Mouse (Mus musculus): ENCODE results near the gene Sppl2a. TPM values are rescaled to one million over a fixed set of nuclear protein-coding genes. Genes with fewer than 3 reads are reported as not detected.

The Sppl2a gene
- polyA plus RNA-seq, 2 experiments = 10.9 to 25.5 TPM

DNA sequence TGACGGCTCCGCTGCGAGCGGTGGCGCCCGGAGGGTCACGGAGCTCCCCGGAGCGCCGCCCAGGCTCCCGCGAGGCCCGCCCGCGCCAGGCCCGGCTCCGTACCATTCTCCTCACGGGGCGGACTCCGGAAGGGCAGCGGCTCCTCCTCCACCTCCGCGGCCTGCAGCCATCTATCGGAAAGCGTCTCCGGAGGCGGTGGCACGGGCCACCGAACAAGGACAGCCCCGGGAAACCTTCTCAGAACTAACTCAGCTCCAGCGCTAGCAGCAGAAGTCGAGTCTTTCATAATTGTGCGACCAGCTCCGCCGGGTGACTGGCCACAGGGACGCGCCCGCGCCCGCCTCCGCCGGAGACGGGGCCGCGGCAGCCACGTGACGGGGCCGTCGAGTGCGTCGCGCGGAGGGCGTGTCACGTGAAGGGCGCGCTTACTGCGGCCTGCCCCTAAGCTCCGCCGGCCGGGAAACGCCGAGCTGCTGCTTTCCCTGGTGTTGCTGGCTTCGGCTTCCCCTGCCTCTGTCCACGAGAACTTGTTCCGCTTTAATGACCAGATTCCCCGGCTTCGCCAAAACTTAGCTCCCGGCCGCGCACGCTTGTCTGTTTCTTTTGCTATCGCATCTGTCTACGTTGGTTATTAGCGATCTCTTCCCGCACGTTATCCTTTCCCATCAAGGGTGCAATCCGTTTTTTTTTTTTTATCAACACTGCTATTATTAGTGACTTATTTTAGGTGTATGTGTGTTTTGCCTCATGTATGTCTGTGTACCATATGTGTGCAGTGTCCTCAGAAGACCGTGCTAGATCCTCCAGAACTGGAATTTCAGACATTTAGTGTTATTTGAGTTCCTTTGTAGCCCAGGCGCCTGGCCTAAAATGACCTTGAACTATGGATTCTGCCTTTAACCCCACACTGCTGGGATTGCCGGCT lies 56.9 kb downstream of the Sppl2a start, which contains the start of gene Trpm7:
TSS of gene Trpm7 (minus strand) at position 360 of the 926 bp plus-strand sequence.
- Histone ChIP-seq H3K9me3 (ENCODE audit: control insufficient read depth, low read length) (no peaks in the 10 kb centered on the region), H3K27ac (peak within 1 kb of the TSS; percentile 94), H3K4me2 (ENCODE audit: low read depth) (peak within 1 kb of the TSS; percentile 79), H3K9ac (replicated peaks) (peak within 1 kb of the TSS; percentile 71), H3K27me3 (ENCODE audit: control insufficient read depth, insufficient read depth, low read length) (no peaks in the 10 kb centered on the region), H3K4me3 (ENCODE audit: insufficient read depth in 1 of 2, low read depth in 2 of 2, low read length in 2 of 2) (peak within 1 kb of the TSS; percentile 81 to 95), H3K36me3 (replicated peaks; ENCODE audit: control insufficient read depth, insufficient read depth, low read depth) (no peaks in the 10 kb centered on the region), H3K4me1 (replicated peaks; ENCODE audit: control insufficient read depth in 2 of 2, insufficient read depth in 2 of 2, low read length in 1 of 2) (peaks cover 3 to 9% of the 10 kb centered on the region in 2 experiments)
- TF ChIP-seq CTCF (IDR thresholded peaks at IDR 0.05; ENCODE audit: low read depth) (no peak), EP300 (IDR thresholded peaks at IDR 0.05; ENCODE audit: low read depth) (no peak)
- peak; percentile 83 to 86 (median 86) for DNase-seq (ENCODE audit: low read depth in 3 of 3, low spot score in 3 of 3)
- WGBS (ENCODE audit: insufficient replicate concordance) = 1% methylated on average over 81 of the region's 81 CpGs
- peak; percentile 97 for ATAC-seq (ENCODE audit: insufficient read depth)

DNA sequence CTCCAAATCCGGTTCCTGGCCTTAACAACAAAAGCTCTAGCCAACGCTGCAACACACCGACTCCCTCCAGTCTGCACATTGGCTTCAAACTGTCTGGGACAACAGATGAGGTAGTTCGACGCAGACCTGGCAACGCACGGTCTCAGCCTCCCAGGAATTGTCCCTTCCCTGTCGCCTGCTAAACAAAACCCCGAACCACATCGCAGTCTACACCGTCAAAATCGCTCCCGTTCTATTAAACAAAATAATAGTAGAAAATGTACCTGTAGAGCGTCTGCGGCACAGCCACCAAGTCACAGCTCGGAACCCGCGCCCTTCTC lies 57.6 kb downstream of the Sppl2a start:
- peak overlapping the region; percentile 71 for H3K9ac ChIP-seq (replicated peaks)
- H3K4me3 ChIP-seq (ENCODE audit: insufficient read depth in 1 of 2, low read depth in 2 of 2, low read length in 2 of 2) = peak overlapping the region; percentile 81 to 95
- H3K4me2 ChIP-seq (ENCODE audit: low read depth) = peak overlapping the region; percentile 79
- TF ChIP-seq EP300 (IDR thresholded peaks at IDR 0.05; ENCODE audit: low read depth) (no peak), CTCF (IDR thresholded peaks at IDR 0.05; ENCODE audit: low read depth) (no peak)
- peaks cover 3 to 9% of the 10 kb centered on the region in 2 experiments for H3K4me1 ChIP-seq (replicated peaks; ENCODE audit: control insufficient read depth in 2 of 2, insufficient read depth in 2 of 2, low read length in 1 of 2)
- ATAC-seq (ENCODE audit: insufficient read depth) (peak; percentile 43), DNase-seq (ENCODE audit: low read depth in 3 of 3, low spot score in 3 of 3) (peak in 1 of 3 experiments; percentile 26)
- H3K27ac ChIP-seq = peak overlapping the region; percentile 94
- H3K9me3 ChIP-seq (ENCODE audit: control insufficient read depth, low read length) = no peaks in the 10 kb centered on the region
- no peaks in the 10 kb centered on the region for H3K27me3 ChIP-seq (ENCODE audit: control insufficient read depth, insufficient read depth, low read length)
- no peaks in the 10 kb centered on the region for H3K36me3 ChIP-seq (replicated peaks; ENCODE audit: control insufficient read depth, insufficient read depth, low read depth)
- WGBS (ENCODE audit: insufficient replicate concordance) = under 1% methylated on average over 18 of the region's 18 CpGs

GRCm38 (mm10) chr2:126874809-126875515 lies 58.1 kb downstream of the Sppl2a start:
- TF ChIP-seq EP300 (IDR thresholded peaks at IDR 0.05; ENCODE audit: low read depth) (no peak), CTCF (IDR thresholded peaks at IDR 0.05; ENCODE audit: low read depth) (peak; percentile 25; the same call in 1 of the 2 replicates)
- peak in 1 of 3 experiments; percentile 30 for DNase-seq (ENCODE audit: low read depth in 3 of 3, low spot score in 3 of 3)
- H3K27ac ChIP-seq = peak overlapping the region; percentile 94
- H3K27me3 ChIP-seq (ENCODE audit: control insufficient read depth, insufficient read depth, low read length) = no peaks in the 10 kb centered on the region
- peak overlapping the region; percentile 81 to 95 for H3K4me3 ChIP-seq (ENCODE audit: insufficient read depth in 1 of 2, low read depth in 2 of 2, low read length in 2 of 2)
- H3K4me2 ChIP-seq (ENCODE audit: low read depth) = peak overlapping the region; percentile 79
- whole genome bisulfite sequencing (ENCODE audit: insufficient replicate concordance) = 20% methylated on average over 13 of the region's 13 CpGs
- H3K4me1 ChIP-seq (replicated peaks; ENCODE audit: control insufficient read depth in 2 of 2, insufficient read depth in 2 of 2, low read length in 1 of 2) = peaks cover 3 to 9% of the 10 kb centered on the region in 2 experiments
- ATAC-seq (ENCODE audit: insufficient read depth) = no peak
- H3K36me3 ChIP-seq (replicated peaks; ENCODE audit: control insufficient read depth, insufficient read depth, low read depth) = no peaks in the 10 kb centered on the region
- H3K9ac ChIP-seq (replicated peaks) = peak overlapping the region; percentile 71
- H3K9me3 ChIP-seq (ENCODE audit: control insufficient read depth, low read length) = no peaks in the 10 kb centered on the region

- no peak overlapping the region for H3K27ac ChIP-seq
- H3K4me1 ChIP-seq (replicated peaks; ENCODE audit: control insufficient read depth in 2 of 2, insufficient read depth in 2 of 2, low read length in 1 of 2) = peaks cover 10 to 13% of the 10 kb centered on the region in 2 experiments
These were observed 66.7 kb downstream of the Sppl2a start for GRCm38 (mm10) chr2:126866301-126866700.

More at GRCm38 (mm10) chr2:126866301-126866700, 66.7 kb downstream of the Sppl2a start:
- WGBS (ENCODE audit: insufficient replicate concordance) = 67% methylated on average over 1 of the region's 1 CpGs
- Histone ChIP-seq H3K9me3 (ENCODE audit: control insufficient read depth, low read length) (no peaks in the 10 kb centered on the region), H3K9ac (replicated peaks) (no peak overlapping the region), H3K4me3 (ENCODE audit: insufficient read depth in 1 of 2, low read depth in 2 of 2, low read length in 2 of 2) (no peak overlapping the region), H3K27me3 (ENCODE audit: control insufficient read depth, insufficient read depth, low read length) (no peaks in the 10 kb centered on the region), H3K4me2 (ENCODE audit: low read depth) (no peak overlapping the region), H3K36me3 (replicated peaks; ENCODE audit: control insufficient read depth, insufficient read depth, low read depth) (no peaks in the 10 kb centered on the region)
- DNase-seq (ENCODE audit: low read depth in 3 of 3, low spot score in 3 of 3) = no peak
- no peak for ATAC-seq (ENCODE audit: insufficient read depth)
- no peak for TF ChIP-seq EP300 (IDR thresholded peaks at IDR 0.05; ENCODE audit: low read depth)
- no peak for TF ChIP-seq CTCF (IDR thresholded peaks at IDR 0.05; ENCODE audit: low read depth)

All from liver, embryonic 14.5 days (tissue).